Mouse (Mus musculus) spleen, postnatal 4 days (tissue): ENCODE measurements at regions not wholly inside any gene's neighbourhood (a gene's known extent, or its start where the extent isn't known, plus 50 kb on each side); places are given as distances from the start of the nearest gene placed in this dataset.

ENCODE experiments used
- DNase-seq, 2 experiments: peaks; one replicate each; pipeline ENCODE4 v3.0.0; 2022; ENCODE audit warnings: low spot score in 2 of 2

- no peak for DNase-seq
Measured at GRCm38 (mm10) chr17:72993134-72993533, 75.0 kb downstream of the Lbh start.

DNA sequence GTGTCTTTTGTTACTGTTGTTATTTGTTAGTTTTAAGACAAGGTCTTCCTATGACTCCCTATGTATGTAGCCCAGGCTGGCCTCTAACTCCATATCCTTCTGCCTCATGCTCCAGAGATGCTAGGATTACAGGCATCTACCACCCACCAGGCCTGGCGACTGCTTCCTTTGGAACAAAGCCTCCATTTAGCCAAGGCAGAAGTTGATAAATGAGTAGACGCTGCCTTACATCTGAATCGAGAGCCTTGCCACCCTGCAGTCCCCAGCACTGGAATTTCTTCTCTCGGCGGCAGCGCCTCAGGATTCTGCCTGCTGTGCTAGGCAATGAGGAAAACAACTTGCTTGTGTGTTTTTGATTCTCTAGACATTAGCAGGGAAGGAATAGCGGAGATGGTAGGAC, 75.5 kb downstream of the Lbh start:
- DNase-seq = no peak

DNA sequence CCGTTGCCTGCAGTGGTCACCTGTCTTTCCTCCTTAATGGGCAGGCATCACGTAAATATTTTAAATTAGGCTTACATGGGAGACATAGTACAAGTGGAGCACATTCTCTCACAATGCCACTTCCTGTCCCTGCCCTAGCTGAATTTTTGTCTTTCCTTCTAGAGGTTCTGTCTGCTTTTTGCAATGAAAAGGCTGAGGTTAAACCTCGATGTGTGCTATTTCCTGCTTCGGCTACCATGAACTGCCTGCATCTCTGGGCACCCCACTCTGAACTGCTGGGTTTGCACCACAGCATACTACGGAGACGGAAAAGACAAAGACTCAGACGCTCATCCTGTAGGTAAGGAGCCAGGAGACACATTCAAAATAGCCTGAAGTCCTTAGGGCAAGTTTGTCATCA, 78.4 kb downstream of the Lbh start:
- DNase-seq = no peak

- no peak for DNase-seq
Measured at GRCm38 (mm10) chr17:72997301-72997921, 79.3 kb downstream of the Lbh start.

DNA sequence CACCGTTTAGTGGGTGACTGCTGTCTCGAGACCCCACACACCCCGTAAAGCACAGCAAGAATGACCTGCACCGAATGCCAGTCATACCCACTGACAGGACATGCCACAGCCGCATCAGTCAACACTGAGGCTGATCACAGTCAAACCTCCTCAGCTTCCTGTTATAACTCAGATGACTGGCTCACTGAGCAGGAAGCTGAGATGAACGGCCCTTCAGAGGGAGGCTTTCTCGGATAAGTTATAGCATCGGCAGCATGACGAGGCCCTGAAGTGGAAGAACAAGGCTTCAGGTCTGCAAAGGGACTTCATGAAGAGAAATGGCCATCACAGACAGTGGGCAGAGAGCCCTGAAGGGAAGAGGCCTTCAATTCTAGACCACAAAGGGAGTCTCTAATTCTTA, 87.0 kb downstream of the Lbh start:
- no peak for DNase-seq

GRCm38 (mm10) chr17:73008901-73009300, 90.8 kb downstream of the Lbh start:
- DNase-seq = peak; percentile 50 to 70

DNA sequence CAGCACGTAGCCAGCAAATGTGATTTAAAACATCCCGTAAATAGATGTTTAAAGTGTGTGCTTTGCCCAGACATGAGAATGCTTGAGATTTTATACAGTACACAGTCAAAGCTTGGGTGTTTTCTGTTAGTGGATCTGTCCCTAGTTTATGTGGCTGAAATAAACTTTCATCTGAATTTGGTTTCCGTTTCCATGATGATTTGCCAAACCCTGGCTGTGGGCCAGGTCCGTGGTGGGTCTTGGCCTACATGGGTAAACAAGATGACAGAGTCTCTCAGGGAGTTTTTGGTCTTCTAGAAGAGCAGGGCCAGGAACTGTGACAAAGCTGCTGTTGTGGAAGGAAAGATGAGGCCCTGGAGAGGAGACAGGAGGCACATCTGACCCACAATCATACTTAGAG, 91.9 kb downstream of the Lbh start:
- no peak for DNase-seq

DNA sequence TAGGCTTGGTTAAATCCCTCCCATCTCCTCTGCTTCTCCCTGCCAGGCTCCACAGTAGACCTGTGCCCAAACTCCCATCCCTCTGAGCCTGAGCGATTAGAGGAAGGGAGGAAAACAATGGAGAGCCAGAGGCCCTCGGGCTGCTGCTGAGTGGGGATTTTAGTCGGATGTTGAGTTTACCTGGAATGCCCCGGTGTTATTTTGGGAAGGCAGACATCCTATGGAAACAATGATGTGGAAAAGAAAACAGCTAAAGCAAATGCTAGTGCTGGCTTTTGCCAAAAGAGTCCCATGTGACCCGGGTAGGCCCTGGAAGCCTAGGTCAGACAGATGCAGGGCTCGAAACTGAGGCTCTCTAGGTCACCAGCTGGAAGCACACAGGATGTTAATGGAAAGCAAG, 94.3 kb downstream of the Lbh start:
- no peak for DNase-seq

DNA sequence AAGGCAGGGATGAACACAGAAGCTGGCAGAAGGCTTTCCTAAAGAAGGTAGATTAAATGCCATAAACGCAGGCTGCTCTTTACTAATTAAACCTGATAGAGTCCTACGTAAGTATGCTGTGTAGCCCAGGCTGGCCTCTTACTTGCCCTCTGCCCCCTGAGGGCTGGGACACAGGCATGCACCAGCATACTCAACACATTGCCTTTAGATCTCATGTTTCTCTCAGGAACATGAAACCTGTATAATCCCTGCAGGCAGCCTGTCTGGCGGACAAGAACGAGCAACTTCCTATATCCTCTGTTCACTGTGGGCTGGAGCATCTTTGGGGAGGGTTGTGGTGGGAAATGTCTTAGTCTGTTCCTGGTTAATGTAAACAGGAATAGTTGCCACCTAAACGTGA, 94.8 kb upstream of the Lclat1 start:
- no peak for DNase-seq

- no peak for DNase-seq
Measured at GRCm38 (mm10) chr17:73014090-73014853, 93.5 kb upstream of the Lclat1 start.

DNA sequence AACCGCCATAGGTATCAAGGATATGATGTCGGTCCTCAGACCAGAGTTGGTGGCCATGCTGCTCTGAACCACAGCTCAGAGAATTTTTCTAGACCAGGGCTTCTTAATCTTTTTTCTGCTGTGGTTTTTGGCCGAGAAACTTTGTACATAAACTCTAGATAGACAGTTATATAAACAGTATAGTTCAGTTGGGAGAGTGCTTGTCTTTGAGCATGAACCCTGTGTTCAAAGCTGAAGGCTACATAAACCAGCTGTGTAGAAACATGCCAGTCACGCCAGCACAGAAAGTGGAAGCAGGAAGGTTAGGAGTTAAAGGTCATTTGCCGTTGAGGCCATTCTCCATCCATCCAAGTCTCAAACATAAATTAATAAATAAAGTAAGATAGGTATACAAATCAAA, 90.6 kb upstream of the Lclat1 start:
- DNase-seq = no peak

GRCm38 (mm10) chr17:73022630-73023051, 85.1 kb upstream of the Lclat1 start:
- DNase-seq = peak in 1 of 2 experiments; percentile 35

DNA sequence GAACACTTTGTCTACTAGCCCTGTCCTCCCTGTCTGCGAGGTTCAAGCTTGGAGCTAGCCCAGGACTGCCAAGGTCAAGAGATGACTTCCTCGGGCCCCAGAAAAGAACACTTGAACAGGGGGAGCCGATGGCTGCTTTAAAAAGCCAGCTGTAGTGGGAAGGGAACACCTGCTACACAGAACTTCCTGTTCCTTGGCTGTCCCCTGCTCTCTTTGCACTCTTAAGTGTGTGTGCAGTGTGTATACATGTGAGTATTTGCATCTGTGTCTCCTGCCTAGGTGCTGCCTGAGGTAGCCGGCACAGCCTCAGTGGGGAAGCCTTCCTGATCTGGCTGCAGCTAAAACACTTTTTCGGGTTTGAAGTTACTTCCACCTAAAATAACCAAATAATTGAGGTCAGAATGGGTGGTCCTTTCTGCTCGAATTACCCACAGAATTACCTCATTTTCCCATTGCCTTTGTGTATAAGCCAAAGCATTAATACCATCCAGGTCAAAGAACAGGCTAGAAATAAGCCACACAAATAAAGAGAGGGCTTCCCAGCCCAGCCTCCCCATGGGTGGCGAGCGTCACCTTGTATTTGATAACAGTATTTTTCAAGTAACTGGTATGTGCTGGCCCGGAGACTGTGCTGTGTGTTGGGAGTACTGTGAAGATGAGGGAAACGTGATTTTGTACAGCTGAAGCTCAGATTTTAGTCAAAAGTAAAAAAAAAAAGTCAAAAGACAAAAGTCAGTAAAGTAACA, 84.2 kb upstream of the Lclat1 start:
- DNase-seq = no peak

- no peak for DNase-seq
Measured at GRCm38 (mm10) chr17:73027122-73027521, 80.7 kb upstream of the Lclat1 start.

- peak in 1 of 2 experiments; percentile 55 for DNase-seq
Measured at GRCm38 (mm10) chr17:73031796-73032195, 76.0 kb upstream of the Lclat1 start.

- peak in 1 of 2 experiments; percentile 54 for DNase-seq
Measured at GRCm38 (mm10) chr17:73032326-73032725, 75.5 kb upstream of the Lclat1 start.

- DNase-seq = peak in 1 of 2 experiments; percentile 61
Measured at GRCm38 (mm10) chr17:73034420-73034819, 73.4 kb upstream of the Lclat1 start.

GRCm38 (mm10) chr17:73034981-73035481, 72.8 kb upstream of the Lclat1 start:
- no peak for DNase-seq

DNA sequence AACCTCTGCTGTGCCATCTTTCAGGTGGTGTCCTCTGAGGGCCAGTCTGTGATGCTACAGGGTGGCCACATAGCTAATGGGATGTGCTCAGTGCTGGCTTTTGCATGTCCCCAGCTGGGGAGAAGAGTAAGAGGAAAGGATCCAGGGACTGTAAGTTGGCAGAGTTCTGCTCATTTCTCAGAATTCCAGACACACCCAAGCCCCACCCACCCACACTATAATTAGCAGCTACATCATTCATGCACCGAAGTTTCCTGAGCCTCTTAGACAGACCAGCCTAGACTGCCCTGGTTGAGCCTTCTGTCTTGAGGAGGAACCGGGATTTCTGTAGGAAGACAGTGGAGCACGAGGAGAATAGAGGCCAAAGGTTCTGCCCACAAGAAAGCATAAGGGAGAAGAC, 70.9 kb upstream of the Lclat1 start:
- no peak for DNase-seq

DNA sequence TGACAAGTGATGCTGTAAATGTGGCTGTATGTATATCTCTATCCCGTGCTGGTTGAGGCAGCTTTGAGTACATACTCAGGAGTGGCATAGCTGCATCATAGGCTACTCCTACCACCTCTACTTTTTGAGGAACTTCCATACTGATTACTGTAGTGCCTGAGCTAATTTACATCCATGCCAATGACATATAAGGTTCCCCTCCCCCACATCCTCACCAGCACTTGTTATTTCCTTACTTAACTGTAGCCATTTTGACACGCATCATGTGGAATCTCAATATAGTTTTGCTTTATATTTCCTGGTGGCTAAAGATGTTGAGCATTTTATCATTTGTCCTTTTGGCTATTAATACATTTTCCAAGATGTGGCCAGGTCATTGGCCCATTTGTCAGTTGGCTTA, 69.2 kb upstream of the Lclat1 start:
- DNase-seq = no peak

- DNase-seq = no peak
Measured at GRCm38 (mm10) chr17:73044918-73045580, 62.7 kb upstream of the Lclat1 start.

DNA sequence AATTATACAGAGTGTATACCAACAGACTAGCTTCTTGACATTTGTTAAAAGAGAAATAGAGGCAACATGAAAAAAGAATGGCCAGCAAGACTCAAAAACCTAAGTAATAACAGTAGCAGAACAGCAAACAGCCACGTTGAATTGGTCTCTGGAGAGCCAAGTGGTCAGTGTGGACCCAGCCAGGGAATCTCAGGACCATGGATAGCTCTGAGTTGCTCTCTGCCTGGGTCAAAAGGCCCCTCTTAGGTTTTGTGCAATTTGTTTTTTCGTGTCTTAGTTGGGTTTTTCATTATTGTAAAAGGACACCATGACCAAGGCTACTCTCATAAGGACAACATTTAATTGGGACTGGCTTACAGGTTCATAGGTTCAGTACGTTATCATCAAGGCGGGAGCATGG, 60.8 kb upstream of the Lclat1 start:
- no peak for DNase-seq
